Mouse (Mus musculus) lung, embryonic 15.5 days (tissue): ENCODE measurements around the gene Vpreb2. TPM values are rescaled to one million over a fixed set of nuclear protein-coding genes. Genes with fewer than 3 reads are reported as not detected.
"Not testable (repeated sequence)": the region's sequence is repeated elsewhere in the genome, so short reads cannot be mapped to it uniquely, and the experiment has no call there.

Source experiments
- ATAC-seq: fragments of 200-750 bp; cut with Nextera tagmentation; 2 replicates; pipeline ENCODE4 v1.8.0; 2017; ENCODE audit warnings: moderate number of reproducible peaks, borderline replicate concordance; ENCODE audit not compliant: low FRiP score, low TSS enrichment; ENCODE audit errors: extremely low read depth
- H3K27ac ChIP-seq: fragments of 300-500 bp; sonication (generic); 2 replicates; pipeline ENCODE4 v1.5.1; 2015; ENCODE audit warnings: moderate library complexity, mild to moderate bottlenecking, inconsistent platforms
- H3K27me3 ChIP-seq: fragments of 300-500 bp; sonication (generic); 2 replicates; pipeline ENCODE4 v1.6.1; 2015; ENCODE audit warnings: inconsistent platforms
- H3K36me3 ChIP-seq: fragments of 300-500 bp; sonication (generic); 2 replicates; pipeline ENCODE4 v1.6.1; 2015; ENCODE audit warnings: inconsistent platforms
- H3K4me1 ChIP-seq: fragments of 300-500 bp; sonication (generic); 2 replicates; pipeline ENCODE4 v1.6.1; 2015; ENCODE audit warnings: inconsistent platforms
- H3K4me2 ChIP-seq: fragments of 300-500 bp; sonication (generic); 2 replicates; pipeline ENCODE4 v1.6.1; 2015; ENCODE audit warnings: inconsistent platforms, mild to moderate bottlenecking, moderate library complexity
- H3K4me3 ChIP-seq: fragments of 300-500 bp; sonication (generic); 2 replicates; pipeline ENCODE4 v1.5.1; 2015; ENCODE audit warnings: mild to moderate bottlenecking, inconsistent platforms
- H3K9ac ChIP-seq: fragments of 300-500 bp; sonication (generic); 2 replicates; pipeline ENCODE4 v1.6.1; 2015; ENCODE audit warnings: inconsistent platforms
- H3K9me3 ChIP-seq: fragments of 300-500 bp; sonication (generic); 2 replicates; pipeline ENCODE4 v1.6.1; 2016; ENCODE audit warnings: inconsistent platforms
- WGBS: fragments of 180-500 bp; shearing (Covaris S2); methylation state at CpG from one replicate; pipeline ENCODE4 v1.1.7; 2015; 5-methylcytosine and 5-hydroxymethylcytosine counted together
- polyA plus RNA-seq: library from polyadenylated mRNA; unstranded; fragments of >200 nt; fragmentation: Nextera tagmentation; extraction: Ambion mirVana; gene quantifications from 2 replicates; pipeline ENCODE4 v1.2.1, GENCODE M21; 2015

Vpreb2 gene
- polyA plus RNA-seq, 1 experiment from 2014 or later: not detected

GRCm38 (mm10) chr16:17950068-17950467 lies 30.2 kb upstream of the Vpreb2 start:
- H3K27me3 ChIP-seq: no peaks in the 10 kb centered on the region
- no peak for ATAC-seq

GRCm38 (mm10) chr16:17951618-17952017 lies 28.6 kb upstream of the Vpreb2 start:
- ATAC-seq: no peak; the same call in 1 of the 2 replicates
- H3K27ac ChIP-seq: no peak overlapping the region
- no peak overlapping the region for H3K4me2 ChIP-seq
- H3K36me3 ChIP-seq: no peaks in the 10 kb centered on the region
- 83% methylated on average over 4 of the region's 4 CpGs for WGBS
- no peaks in the 10 kb centered on the region for H3K9me3 ChIP-seq
- H3K9ac ChIP-seq: no peak overlapping the region
- no peak overlapping the region for H3K4me3 ChIP-seq
- no peaks in the 10 kb centered on the region for H3K4me1 ChIP-seq
- H3K27me3 ChIP-seq: no peaks in the 10 kb centered on the region

More at GRCm38 (mm10) chr16:17950068-17950467, 30.2 kb upstream of the Vpreb2 start:
- no peaks in the 10 kb centered on the region for H3K4me1 ChIP-seq
- no peak overlapping the region for H3K9ac ChIP-seq
- H3K9me3 ChIP-seq: no peaks in the 10 kb centered on the region
- WGBS: 48% methylated on average over 4 of the region's 4 CpGs
- H3K27ac ChIP-seq: no peak overlapping the region
- H3K36me3 ChIP-seq: no peaks in the 10 kb centered on the region
- no peak overlapping the region for H3K4me2 ChIP-seq
- no peak overlapping the region for H3K4me3 ChIP-seq

- not testable (repeated sequence) for ATAC-seq, H3K9me3 ChIP-seq, H3K36me3 ChIP-seq, H3K27ac ChIP-seq, H3K4me3 ChIP-seq, H3K4me1 ChIP-seq, H3K27me3 ChIP-seq, H3K9ac ChIP-seq, H3K4me2 ChIP-seq
- 95% methylated on average over 17 of the region's 17 CpGs for WGBS
Measured at GRCm38 (mm10) chr16:17956052-17956638, 24.1 kb upstream of the Vpreb2 start.

GRCm38 (mm10) chr16:17962091-17962490 lies 18.1 kb upstream of the Vpreb2 start:
- H3K4me2 ChIP-seq: no peak overlapping the region
- ATAC-seq: no peak
- H3K9ac ChIP-seq: no peak overlapping the region
- no peak overlapping the region for H3K27ac ChIP-seq
- WGBS: 70% methylated on average over 7 of the region's 7 CpGs
- H3K27me3 ChIP-seq: no peaks in the 10 kb centered on the region
- H3K36me3 ChIP-seq: no peaks in the 10 kb centered on the region
- H3K4me3 ChIP-seq: no peak overlapping the region
- no peaks in the 10 kb centered on the region for H3K4me1 ChIP-seq
- H3K9me3 ChIP-seq: no peaks in the 10 kb centered on the region

- H3K27ac ChIP-seq: no peak overlapping the region
- no peaks in the 10 kb centered on the region for H3K9me3 ChIP-seq
- H3K27me3 ChIP-seq: no peaks in the 10 kb centered on the region
- WGBS: 72% methylated on average over 5 of the region's 5 CpGs
- H3K36me3 ChIP-seq: no peaks in the 10 kb centered on the region
- no peak overlapping the region for H3K4me2 ChIP-seq
- no peak overlapping the region for H3K4me3 ChIP-seq
- ATAC-seq: no peak
- no peaks in the 10 kb centered on the region for H3K4me1 ChIP-seq
- no peak overlapping the region for H3K9ac ChIP-seq
Measured at GRCm38 (mm10) chr16:17971853-17972252, 8.4 kb upstream of the Vpreb2 start.

GRCm38 (mm10) chr16:17977840-17978239 lies 2.4 kb upstream of the Vpreb2 start:
- not testable (repeated sequence) for ATAC-seq, H3K36me3 ChIP-seq, H3K4me2 ChIP-seq, H3K4me3 ChIP-seq, H3K9ac ChIP-seq, H3K4me1 ChIP-seq, H3K27me3 ChIP-seq, H3K27ac ChIP-seq, H3K9me3 ChIP-seq
- whole genome bisulfite sequencing: 62% methylated on average over 7 of the region's 7 CpGs

GRCm38 (mm10) chr16:17983201-17983600 lies 3.0 kb downstream of the Vpreb2 start:
- Histone ChIP-seq H3K27me3 (no peaks in the 10 kb centered on the region), H3K4me2 (no peak overlapping the region), H3K9me3 (no peaks in the 10 kb centered on the region), H3K36me3 (no peaks in the 10 kb centered on the region), H3K9ac (no peak overlapping the region), H3K27ac (no peak overlapping the region), H3K4me3 (no peak overlapping the region), H3K4me1 (no peaks in the 10 kb centered on the region)
- WGBS: 79% methylated on average over 2 of the region's 2 CpGs
- no peak for ATAC-seq

- no peaks in the 10 kb centered on the region for H3K27me3 ChIP-seq
- no peak overlapping the region for H3K4me3 ChIP-seq
- 52% methylated on average over 5 of the region's 5 CpGs for WGBS
- H3K9me3 ChIP-seq: no peaks in the 10 kb centered on the region
- no peak overlapping the region for H3K4me2 ChIP-seq
- H3K36me3 ChIP-seq: no peaks in the 10 kb centered on the region
- H3K4me1 ChIP-seq: no peaks in the 10 kb centered on the region
- no peak overlapping the region for H3K27ac ChIP-seq
- no peak overlapping the region for H3K9ac ChIP-seq
- no peak for ATAC-seq
Measured at GRCm38 (mm10) chr16:17984231-17984630, 4.0 kb downstream of the Vpreb2 start.

GRCm38 (mm10) chr16:17985078-17985477 lies 4.8 kb downstream of the Vpreb2 start:
- no peak for ATAC-seq
- Histone ChIP-seq H3K4me2 (no peak overlapping the region), H3K27ac (no peak overlapping the region), H3K9me3 (peaks cover 3% of the 10 kb centered on the region; the same call in 1 of the 2 replicates), H3K36me3 (no peaks in the 10 kb centered on the region), H3K4me1 (no peaks in the 10 kb centered on the region), H3K9ac (no peak overlapping the region), H3K27me3 (no peaks in the 10 kb centered on the region), H3K4me3 (no peak overlapping the region)
- 52% methylated on average over 5 of the region's 5 CpGs for WGBS

GRCm38 (mm10) chr16:17986456-17987132 lies 6.4 kb downstream of the Vpreb2 start:
- ATAC-seq: no peak
- no peaks in the 10 kb centered on the region for H3K4me1 ChIP-seq
- no peak overlapping the region for H3K4me2 ChIP-seq
- no peak overlapping the region for H3K9ac ChIP-seq
- no peaks in the 10 kb centered on the region for H3K27me3 ChIP-seq
- 44% methylated on average over 10 of the region's 10 CpGs for WGBS
- H3K4me3 ChIP-seq: no peak overlapping the region
- H3K27ac ChIP-seq: peak overlapping the region; percentile 33; the same call in 1 of the 2 replicates
- peaks cover 8% of the 10 kb centered on the region; the same call in 1 of the 2 replicates for H3K9me3 ChIP-seq
- no peaks in the 10 kb centered on the region for H3K36me3 ChIP-seq

- H3K36me3 ChIP-seq: no peaks in the 10 kb centered on the region
- no peak overlapping the region for H3K9ac ChIP-seq
- no peak for ATAC-seq
- WGBS: 74% methylated on average over 1 of the region's 1 CpGs
- H3K4me1 ChIP-seq: no peaks in the 10 kb centered on the region
- H3K9me3 ChIP-seq: peaks cover 8% of the 10 kb centered on the region; the same call in 1 of the 2 replicates
- H3K27ac ChIP-seq: no peak overlapping the region
- H3K4me3 ChIP-seq: no peak overlapping the region
- H3K27me3 ChIP-seq: no peaks in the 10 kb centered on the region
- H3K4me2 ChIP-seq: no peak overlapping the region
Measured at GRCm38 (mm10) chr16:17987703-17988102, 7.5 kb downstream of the Vpreb2 start.

- ATAC-seq, H3K4me2 ChIP-seq, H3K27ac ChIP-seq, H3K9ac ChIP-seq, H3K9me3 ChIP-seq, H3K4me3 ChIP-seq, H3K36me3 ChIP-seq, H3K27me3 ChIP-seq, H3K4me1 ChIP-seq: not testable (repeated sequence)
- 91% methylated on average over 16 of the region's 16 CpGs for WGBS
Measured at GRCm38 (mm10) chr16:17992321-17992720, 12.1 kb downstream of the Vpreb2 start.
